Mouse (Mus musculus) cerebral cortex, adult 2 months (tissue): ENCODE measurements around the gene Slc17a3.

Source experiments
- WGBS: fragments of 180-500 bp; shearing (Covaris S2); methylation state at CpG from one replicate; pipeline ENCODE4 v1.1.7; 2018; 5-methylcytosine and 5-hydroxymethylcytosine counted together

Slc17a3 gene

DNA sequence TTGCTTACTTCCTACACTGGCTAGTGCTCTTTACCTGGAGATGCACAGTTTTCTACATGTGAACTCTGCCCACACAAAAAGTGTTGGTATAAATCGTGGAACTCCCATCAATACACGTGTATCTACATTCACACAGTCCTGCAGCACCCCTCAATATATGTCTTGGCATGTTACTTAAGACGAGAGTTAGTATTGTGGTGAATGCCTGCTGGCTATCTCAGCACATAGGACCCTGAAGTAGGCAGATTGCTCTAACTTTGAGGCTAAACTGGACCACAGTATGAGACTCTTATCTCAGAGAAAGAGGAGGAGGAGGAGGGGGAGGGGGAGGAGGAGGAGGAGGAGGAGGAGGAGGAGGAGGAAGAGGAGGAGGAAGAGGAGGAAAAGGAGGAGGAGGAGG is 39.9 kb downstream of the Slc17a3 start:
- WGBS = 78% methylated on average over 3 of the region's 3 CpGs

DNA sequence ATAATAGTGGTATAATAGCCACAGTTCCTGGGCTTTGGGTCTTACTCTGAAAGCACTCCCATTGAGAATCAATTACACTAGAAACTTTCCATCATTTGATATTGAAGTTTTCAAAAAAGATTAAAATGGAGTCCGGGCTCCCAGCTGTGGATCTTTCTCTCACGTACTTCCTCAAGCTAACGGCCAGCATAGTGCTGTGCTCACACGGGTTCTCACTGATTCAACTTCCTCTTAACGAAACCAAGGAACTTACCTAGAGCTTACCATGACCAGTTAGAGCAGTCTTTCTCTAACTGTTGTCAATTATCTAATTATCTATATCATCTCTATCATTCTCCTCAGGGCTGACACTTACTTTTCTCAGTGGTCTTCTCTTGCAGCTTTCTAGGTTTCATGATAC is 40.4 kb downstream of the Slc17a3 start:
- WGBS = 85% methylated on average over 5 of the region's 5 CpGs

DNA sequence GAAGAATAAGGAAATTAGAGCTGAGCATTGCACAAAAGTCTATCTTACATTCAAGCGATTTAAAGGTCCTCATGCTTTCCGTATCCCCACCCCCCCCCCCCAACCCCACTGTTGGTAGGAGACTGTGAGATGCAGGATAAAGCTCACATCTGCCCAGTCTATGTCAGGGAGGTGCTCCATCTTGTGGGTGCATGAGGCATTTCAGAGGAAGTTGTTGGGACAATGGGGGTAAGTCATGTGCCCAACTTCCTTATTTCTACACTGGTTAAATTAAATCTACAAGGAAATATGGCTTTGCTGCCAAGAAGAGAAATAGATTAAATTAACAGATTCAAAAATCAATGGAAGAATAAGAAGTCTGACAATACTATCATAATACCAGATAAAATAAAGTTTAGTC is 46.3 kb downstream of the Slc17a3 start:
- 48% methylated on average over 2 of the region's 2 CpGs for WGBS

GRCm38 (mm10) chr13:23887026-23887725 is 47.9 kb downstream of the Slc17a3 start:
- WGBS = 71% methylated on average over 3 of the region's 3 CpGs

DNA sequence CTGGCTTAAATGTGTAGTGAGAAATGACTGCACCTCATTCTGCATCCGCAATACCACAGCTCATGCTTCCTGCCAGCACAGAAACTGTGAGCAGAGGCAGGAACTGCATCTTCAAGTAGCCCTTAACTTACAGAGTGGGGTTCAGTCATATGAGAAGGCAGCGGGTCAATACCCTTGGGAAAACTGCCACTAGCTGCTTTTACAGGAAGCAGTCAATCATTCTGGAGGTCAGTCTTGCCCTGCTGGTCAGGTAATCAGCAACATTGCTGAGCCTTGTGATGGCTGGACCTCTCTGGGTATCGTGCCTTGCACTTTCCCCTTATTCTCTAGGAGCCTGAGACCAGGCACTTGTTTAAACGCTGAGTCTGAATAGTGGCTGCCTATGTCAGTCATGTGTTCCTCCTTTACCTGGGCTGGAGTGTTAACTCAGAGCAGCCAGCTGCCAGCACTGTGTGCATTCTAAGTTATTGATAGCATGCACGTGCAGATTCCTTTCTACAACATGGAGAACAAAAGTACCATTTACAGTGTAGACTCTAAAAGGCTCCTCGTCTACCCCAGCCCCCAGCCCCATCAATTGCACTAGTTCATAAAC is 49.9 kb downstream of the Slc17a3 start:
- 79% methylated on average over 6 of the region's 6 CpGs for WGBS

- WGBS = 61% methylated on average over 9 of the region's 9 CpGs
Measured at GRCm38 (mm10) chr13:23892592-23893268, 53.5 kb downstream of the Slc17a3 start.

DNA sequence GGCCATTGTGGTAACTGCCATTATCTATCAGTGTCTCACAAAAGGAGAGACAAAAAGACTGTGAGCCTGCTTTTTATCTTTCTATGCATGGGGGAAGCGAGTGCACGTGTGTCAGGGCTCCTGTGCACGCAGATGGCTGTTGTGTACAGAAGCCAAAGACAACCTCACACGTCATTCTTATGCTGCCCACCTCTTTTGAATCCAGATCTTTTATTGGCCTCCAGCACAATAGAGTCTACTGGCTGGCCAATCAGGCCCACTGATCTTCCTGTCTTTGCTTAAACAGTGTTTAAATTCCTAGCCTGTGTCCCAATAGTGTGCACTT is 54.0 kb downstream of the Slc17a3 start:
- WGBS = 65% methylated on average over 4 of the region's 4 CpGs

- WGBS = 40% methylated on average over 6 of the region's 6 CpGs
Measured at GRCm38 (mm10) chr13:23898242-23898641, 59.0 kb downstream of the Slc17a3 start.

GRCm38 (mm10) chr13:23906906-23907305 is 67.7 kb downstream of the Slc17a3 start:
- WGBS = 95% methylated on average over 5 of the region's 5 CpGs

DNA sequence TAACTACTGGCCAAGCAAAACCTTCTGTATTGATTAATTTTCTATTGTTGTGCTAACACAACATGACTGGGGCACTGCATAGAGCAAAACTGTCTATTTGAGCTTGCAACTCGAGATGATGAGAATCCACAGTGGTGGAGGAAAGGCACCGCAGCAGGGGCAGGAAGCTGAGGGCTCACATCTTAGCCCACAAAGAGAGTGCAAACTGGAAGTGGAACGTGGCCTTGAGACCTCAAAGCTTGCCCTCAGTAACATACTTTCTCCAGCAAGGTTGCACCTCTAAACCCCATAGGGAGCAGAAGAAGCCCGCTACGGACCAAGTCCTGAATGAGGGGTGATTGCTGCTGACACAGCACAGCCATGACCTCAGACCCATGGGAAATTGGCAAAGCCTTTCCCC is 70.9 kb downstream of the Slc17a3 start:
- 82% methylated on average over 5 of the region's 5 CpGs for WGBS
